In the genomic region with DNA sequence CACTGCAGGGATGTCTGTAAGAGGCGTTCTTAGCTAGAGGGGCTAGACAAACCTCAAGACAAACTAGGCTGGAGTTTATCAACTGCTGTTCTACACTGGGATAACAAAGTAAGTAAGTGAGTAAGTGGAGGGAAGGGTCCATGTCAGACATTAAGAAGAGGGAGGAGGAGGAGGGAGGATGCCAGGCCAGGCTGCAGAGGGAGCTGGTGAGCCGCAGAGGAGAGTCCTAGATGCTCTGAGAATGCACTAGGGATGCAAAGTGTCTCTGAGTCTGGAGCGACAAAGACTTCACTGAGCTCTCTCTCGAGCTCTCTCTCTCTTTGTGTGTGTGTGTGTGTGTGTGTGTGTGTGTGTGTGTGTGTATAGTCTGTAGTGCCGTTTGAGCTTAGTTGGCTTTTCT, we compare ENCODE assay signal across 9 mouse cellular contexts. TPM values are rescaled to one million over a fixed set of nuclear protein-coding genes. Genes with fewer than 3 reads are reported as not detected.
A peak's percentile ranks its signal among the peaks of the same experiment; 100 is the strongest.
DNase-seq lines count a peak whose midpoint lies in the region; ATAC-seq and TF ChIP-seq lines count a peak whose summit lies in the region.
"Had no signal": no experiment of that assay in that cellular context is flagged by ENCODE, and none has a peak within 500 bp of the region (broad histone marks: within the 10 kb centered on the region; RNA-seq: fewer than 3 reads in every experiment).

No protein-coding gene starts in this region.

- 16% methylated on average over 5 of the region's 5 CpGs for WGBS in hindbrain, postnatal 0 days
- WGBS in hindbrain, embryonic 14.5 days, result 15% methylated on average over 5 of the region's 5 CpGs
- 11% methylated on average over 5 of the region's 5 CpGs for WGBS in embryonic facial prominence, embryonic 14.5 days
- WGBS in forebrain, embryonic 16.5 days, result 5% methylated on average over 5 of the region's 5 CpGs

- no peak overlapping the region for H3K9ac ChIP-seq in hindbrain, postnatal 0 days (replicated peaks; ENCODE audit: low read length)
- H3K9ac ChIP-seq in hindbrain, embryonic 14.5 days, result no peak overlapping the region
- H3K9ac ChIP-seq in embryonic facial prominence, embryonic 14.5 days (ENCODE audit: low read depth, low read length), result no peak overlapping the region
- H3K9ac ChIP-seq in forebrain, embryonic 16.5 days (replicated peaks; ENCODE audit: low read depth, low read length), result no peak overlapping the region
- H3K9ac ChIP-seq: lung, embryonic 15.5 days had no signal

- H3K27ac ChIP-seq in hindbrain, postnatal 0 days, result no peak overlapping the region
- no peak overlapping the region for H3K27ac ChIP-seq in hindbrain, embryonic 14.5 days
- H3K27ac ChIP-seq in embryonic facial prominence, embryonic 14.5 days (replicated peaks; ENCODE audit: low read depth, low read length), result no peak overlapping the region
- H3K27ac ChIP-seq in forebrain, embryonic 16.5 days (ENCODE audit: low read length), result no peak overlapping the region
- H3K27ac ChIP-seq: lung, embryonic 15.5 days had no signal

- no peaks in the 10 kb centered on the region for H3K4me1 ChIP-seq in hindbrain, postnatal 0 days (ENCODE audit: insufficient read depth, low read length)
- no peaks in the 10 kb centered on the region for H3K4me1 ChIP-seq in hindbrain, embryonic 14.5 days (replicated peaks; ENCODE audit: control insufficient read depth, insufficient read depth, low read length)
- H3K4me1 ChIP-seq in embryonic facial prominence, embryonic 14.5 days (ENCODE audit: control insufficient read depth, insufficient read depth, low read length), result no peaks in the 10 kb centered on the region
- no peaks in the 10 kb centered on the region for H3K4me1 ChIP-seq in forebrain, embryonic 16.5 days (replicated peaks; ENCODE audit: control insufficient read depth, insufficient read depth, low read length)

- H3K4me2 ChIP-seq in hindbrain, postnatal 0 days (ENCODE audit: low read depth, low read length), result no peak overlapping the region
- no peak overlapping the region for H3K4me2 ChIP-seq in hindbrain, embryonic 14.5 days (replicated peaks)
- no peak overlapping the region for H3K4me2 ChIP-seq in embryonic facial prominence, embryonic 14.5 days (ENCODE audit: low read depth, low read length)
- H3K4me2 ChIP-seq in forebrain, embryonic 16.5 days (ENCODE audit: low read length), result no peak overlapping the region
- H3K4me2 ChIP-seq: lung, embryonic 15.5 days had no signal

- no peaks in the 10 kb centered on the region for H3K36me3 ChIP-seq in hindbrain, postnatal 0 days (ENCODE audit: insufficient read depth, low read length)
- no peaks in the 10 kb centered on the region for H3K36me3 ChIP-seq in hindbrain, embryonic 14.5 days (replicated peaks; ENCODE audit: control insufficient read depth, insufficient read depth)
- H3K36me3 ChIP-seq in embryonic facial prominence, embryonic 14.5 days (ENCODE audit: control insufficient read depth, insufficient read depth, low read length), result no peaks in the 10 kb centered on the region
- H3K36me3 ChIP-seq in forebrain, embryonic 16.5 days (ENCODE audit: control insufficient read depth, insufficient read depth), result no peaks in the 10 kb centered on the region
- H3K36me3 ChIP-seq: lung, embryonic 15.5 days had no signal

- no peaks in the 10 kb centered on the region for H3K9me3 ChIP-seq in hindbrain, postnatal 0 days (ENCODE audit: low read length)
- H3K9me3 ChIP-seq in hindbrain, embryonic 14.5 days (ENCODE audit: control insufficient read depth, low read length), result no peaks in the 10 kb centered on the region
- H3K9me3 ChIP-seq in embryonic facial prominence, embryonic 14.5 days (ENCODE audit: control insufficient read depth, low read length), result no peaks in the 10 kb centered on the region
- H3K9me3 ChIP-seq in forebrain, embryonic 16.5 days (ENCODE audit: control insufficient read depth, low read length), result no peaks in the 10 kb centered on the region
- H3K9me3 ChIP-seq: lung, embryonic 15.5 days had no signal

- H3K4me3 ChIP-seq in hindbrain, postnatal 0 days (ENCODE audit: low read length), result no peak overlapping the region
- no peak overlapping the region for H3K4me3 ChIP-seq in hindbrain, embryonic 14.5 days (replicated peaks; ENCODE audit: low read length)
- no peak overlapping the region for H3K4me3 ChIP-seq in embryonic facial prominence, embryonic 14.5 days (ENCODE audit: low read depth, low read length)
- no peak overlapping the region for H3K4me3 ChIP-seq in forebrain, embryonic 16.5 days (replicated peaks; ENCODE audit: low read length)
- H3K4me3 ChIP-seq: lung, embryonic 15.5 days had no signal

- peak; percentile 66 for TF ChIP-seq CTCF in hindbrain, postnatal 0 days (IDR thresholded peaks at IDR 0.05; ENCODE audit: low read depth)

- no peak for DNase-seq in hindbrain, postnatal 0 days (ENCODE audit: low spot score)
- DNase-seq in hindbrain, embryonic 14.5 days (ENCODE audit: low spot score), result no peak
- peak; percentile 42 for DNase-seq in right cerebral cortex, postnatal 14 days
- DNase-seq in right cerebral cortex, postnatal 36 days (ENCODE audit: low spot score in 2 of 2), result no peak
- DNase-seq in embryonic facial prominence, embryonic 14.5 days (ENCODE audit: low spot score), result peak; percentile 16
- DNase-seq in thymus, postnatal 36 days, result peak; percentile 58 to 62
- no peak for DNase-seq in ovary, postnatal 14 days (ENCODE audit: low spot score)

- no peaks in the 10 kb centered on the region for H3K27me3 ChIP-seq in hindbrain, postnatal 0 days (ENCODE audit: insufficient read depth, low read length)
- H3K27me3 ChIP-seq in hindbrain, embryonic 14.5 days (ENCODE audit: control insufficient read depth, insufficient read depth, low read length), result no peaks in the 10 kb centered on the region
- no peaks in the 10 kb centered on the region for H3K27me3 ChIP-seq in embryonic facial prominence, embryonic 14.5 days (replicated peaks; ENCODE audit: control insufficient read depth, insufficient read depth, low read length)
- H3K27me3 ChIP-seq in forebrain, embryonic 16.5 days (replicated peaks; ENCODE audit: control insufficient read depth, insufficient read depth, low read length), result no peaks in the 10 kb centered on the region
- H3K27me3 ChIP-seq: lung, embryonic 15.5 days had no signal

- ATAC-seq in hindbrain, postnatal 0 days, result peak; percentile 27; the same call in 1 of the 2 replicates
- ATAC-seq in hindbrain, embryonic 14.5 days (ENCODE audit: low FRiP score), result no peak
- no peak for ATAC-seq in embryonic facial prominence, embryonic 14.5 days (ENCODE audit: low read depth)
- ATAC-seq in forebrain, embryonic 16.5 days, result no peak

RNA-seq across cellular contexts. Expression of gene Snai1, which starts 9.7 kb away (rescaled TPM):
- 0.93 and 1.2 TPM in 2 replicates for total RNA-seq in hindbrain, postnatal 0 days (2014; rRNA removed)
- 3.6 and 4.3 TPM in 2 replicates for polyA plus RNA-seq in hindbrain, postnatal 0 days (2015; fragmentation: Nextera tagmentation; extraction: Ambion mirVana)
- polyA plus RNA-seq in hindbrain, embryonic 14.5 days (2014; fragmentation: Nextera tagmentation; extraction: Ambion mirVana), result 5.5 and 7.5 TPM in 2 replicates
- polyA plus RNA-seq in embryonic facial prominence, embryonic 14.5 days (2014; fragmentation: Nextera tagmentation; extraction: Ambion mirVana), result 64.1 and 69.7 TPM in 2 replicates
- polyA plus RNA-seq in forebrain, embryonic 16.5 days (2015; fragmentation: Nextera tagmentation; extraction: Ambion mirVana), result 4.3 and 4.4 TPM in 2 replicates

RNA-seq across cellular contexts. Expression of gene Spata2, which starts 35.6 kb away (rescaled TPM):
- total RNA-seq in hindbrain, postnatal 0 days (2014; rRNA removed), result 41.3 and 45.6 TPM in 2 replicates
- 27.6 and 29.4 TPM in 2 replicates for polyA plus RNA-seq in hindbrain, postnatal 0 days (2015; fragmentation: Nextera tagmentation; extraction: Ambion mirVana)
- polyA plus RNA-seq in hindbrain, embryonic 14.5 days (2014; fragmentation: Nextera tagmentation; extraction: Ambion mirVana), result 27.3 and 29.6 TPM in 2 replicates
- 13.0 and 14.2 TPM in 2 replicates for polyA plus RNA-seq in embryonic facial prominence, embryonic 14.5 days (2014; fragmentation: Nextera tagmentation; extraction: Ambion mirVana)
- 34.8 and 37.6 TPM in 2 replicates for polyA plus RNA-seq in forebrain, embryonic 16.5 days (2015; fragmentation: Nextera tagmentation; extraction: Ambion mirVana)

RNA-seq across cellular contexts. Expression of gene Rnf114, which starts 35.8 kb away (rescaled TPM):
- 68.7 and 89.6 TPM in 2 replicates for total RNA-seq in hindbrain, postnatal 0 days (2014; rRNA removed)
- polyA plus RNA-seq in hindbrain, postnatal 0 days (2015; fragmentation: Nextera tagmentation; extraction: Ambion mirVana), result 79.8 and 85.8 TPM in 2 replicates
- polyA plus RNA-seq in hindbrain, embryonic 14.5 days (2014; fragmentation: Nextera tagmentation; extraction: Ambion mirVana), result 110 and 115 TPM in 2 replicates
- polyA plus RNA-seq in embryonic facial prominence, embryonic 14.5 days (2014; fragmentation: Nextera tagmentation; extraction: Ambion mirVana), result 65.3 and 75.0 TPM in 2 replicates
- polyA plus RNA-seq in forebrain, embryonic 16.5 days (2015; fragmentation: Nextera tagmentation; extraction: Ambion mirVana), result 133 and 140 TPM in 2 replicates

Comparison
In these comparisons a context has a peak if more than half of its experiments do, and no peak if none do; other contexts are left out.
1. DNase-seq: peak in right cerebral cortex, postnatal 14 days (single experiment), embryonic facial prominence, embryonic 14.5 days (single experiment) and thymus, postnatal 36 days (2 of 2); none in hindbrain, postnatal 0 days (single experiment), hindbrain, embryonic 14.5 days (single experiment), right cerebral cortex, postnatal 36 days (0 of 2) and ovary, postnatal 14 days (single experiment).